Mouse (Mus musculus) stomach, embryonic 16.5 days (tissue): ENCODE data around the gene Rnaseh2b. TPM values are rescaled to one million over a fixed set of nuclear protein-coding genes. Genes with fewer than 3 reads are reported as not detected.

Source experiments
- ATAC-seq: fragments of 200-750 bp; cut with Nextera tagmentation; 2 replicates; pipeline ENCODE4 v1.8.0; 2017; ENCODE audit warnings: moderate number of reproducible peaks, moderate TSS enrichment; ENCODE audit not compliant: insufficient read depth, low FRiP score
- H3K27ac ChIP-seq: fragments of 300-500 bp; sonication (generic); 2 replicates; pipeline ENCODE4 v1.5.1; 2014; ENCODE audit warnings: low read length
- H3K27me3 ChIP-seq: fragments of 300-500 bp; sonication (generic); 2 replicates; pipeline ENCODE4 v1.6.1; 2014; ENCODE audit warnings: low read length, control low read depth, mixed read lengths; ENCODE audit not compliant: control insufficient read depth, insufficient read depth
- H3K36me3 ChIP-seq: fragments of 300-500 bp; sonication (generic); 2 replicates; pipeline ENCODE4 v1.6.1; 2014; ENCODE audit warnings: low read length; ENCODE audit not compliant: control insufficient read depth, insufficient read depth
- H3K4me1 ChIP-seq: fragments of 300-500 bp; sonication (generic); 2 replicates; pipeline ENCODE4 v1.6.1; 2014; ENCODE audit warnings: low read length, control low read depth, mixed read lengths; ENCODE audit not compliant: control insufficient read depth, insufficient read depth
- H3K4me2 ChIP-seq: fragments of 300-500 bp; sonication (generic); 2 replicates; pipeline ENCODE4 v1.6.1; 2014; ENCODE audit warnings: low read depth, low read length, mixed read lengths
- H3K4me3 ChIP-seq: fragments of 300-500 bp; sonication (generic); replicated peaks from 2 replicates; pipeline ENCODE4 v1.5.1; 2014; ENCODE audit warnings: mild to moderate bottlenecking, low read length
- H3K9ac ChIP-seq: fragments of 300-500 bp; sonication (generic); 2 replicates; pipeline ENCODE4 v1.6.1; 2014; ENCODE audit warnings: low read length
- H3K9me3 ChIP-seq: fragments of 300-500 bp; sonication (generic); replicated peaks from 2 replicates; pipeline ENCODE4 v1.6.1; 2016; ENCODE audit warnings: low read length, control low read depth; ENCODE audit not compliant: control insufficient read depth
- WGBS: fragments of 180-500 bp; shearing (Covaris S2); extraction: QIAGEN DNeasy Blood & Tissue Kit; methylation state at CpG from one replicate; pipeline ENCODE4 v1.1.7; 2014; 5-methylcytosine and 5-hydroxymethylcytosine counted together
- polyA plus RNA-seq: library from polyadenylated mRNA; unstranded; fragments of >200 nt; fragmentation: Nextera tagmentation; extraction: Ambion mirVana; gene quantifications from 2 replicates; pipeline ENCODE4 v1.2.1, GENCODE M21; 2015

Gene Rnaseh2b
- polyA plus RNA-seq, 1 experiment from 2014 or later = 46.6 TPM

DNA sequence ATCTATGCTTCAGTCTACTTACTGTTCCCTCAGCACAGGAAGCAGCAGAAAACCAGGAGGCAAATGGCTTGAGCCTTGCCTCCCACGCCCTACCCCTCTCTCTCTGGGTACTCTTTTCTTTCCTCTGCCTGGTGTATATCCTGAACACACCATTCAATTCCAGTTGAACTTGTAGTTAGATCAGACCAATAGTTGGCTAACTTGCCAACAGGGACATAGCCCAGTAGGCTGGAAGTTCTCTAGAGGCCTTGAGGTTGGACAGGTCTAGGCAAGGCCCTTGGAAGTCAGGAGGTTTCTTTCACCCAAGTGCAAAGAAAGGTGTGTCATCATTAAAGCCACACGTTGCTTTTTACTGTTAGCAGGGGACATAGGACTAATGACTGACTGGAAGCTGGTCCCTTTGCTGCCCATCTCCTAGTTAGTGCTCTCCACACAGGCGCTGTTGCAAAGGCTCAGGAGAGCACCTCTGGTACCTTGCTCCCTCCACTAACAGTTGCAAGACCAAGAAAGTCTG, 91.5 kb downstream of the Rnaseh2b start:
- no peak; the same call in 1 of the 2 replicates for ATAC-seq
- Histone ChIP-seq H3K4me2 (no peak overlapping the region), H3K27me3 (no peaks in the 10 kb centered on the region), H3K9me3 (no peaks in the 10 kb centered on the region), H3K9ac (no peak overlapping the region), H3K36me3 (no peaks in the 10 kb centered on the region), H3K4me3 (no peak overlapping the region), H3K4me1 (no peaks in the 10 kb centered on the region), H3K27ac (no peak overlapping the region)
- WGBS = 78% methylated on average over 3 of the region's 3 CpGs

DNA sequence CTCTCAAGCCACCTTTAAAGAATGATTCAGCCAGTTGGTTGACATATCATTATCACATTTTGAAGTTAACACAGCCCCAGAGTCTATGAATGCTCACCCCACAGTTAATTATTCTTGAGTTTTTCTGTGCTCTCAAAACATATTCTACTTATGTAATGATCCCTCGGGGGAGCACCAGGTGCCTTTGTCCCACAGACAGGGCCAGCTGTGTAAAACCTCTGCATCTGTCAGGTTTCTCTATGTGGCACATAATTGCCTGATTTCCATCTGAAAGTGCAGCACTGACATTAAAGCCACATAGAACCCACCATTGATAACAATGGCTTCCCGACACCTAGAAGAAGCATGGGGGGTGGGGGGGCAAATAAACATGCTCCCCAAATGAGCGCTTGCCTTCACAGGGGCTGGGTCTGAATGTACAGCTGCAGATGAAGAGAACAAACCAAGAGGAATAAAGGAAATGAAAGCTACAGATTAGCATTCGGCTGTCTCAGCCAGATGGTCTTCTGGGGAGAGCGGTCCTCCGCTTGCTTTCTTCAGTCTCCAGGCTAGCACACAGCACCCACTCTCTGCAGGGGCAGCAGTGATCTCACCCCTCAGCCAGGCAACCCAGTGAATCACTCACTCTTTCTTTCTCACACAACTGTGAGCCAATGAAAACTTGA, 96.8 kb downstream of the Rnaseh2b start:
- WGBS = 58% methylated on average over 6 of the region's 6 CpGs
- no peaks in the 10 kb centered on the region for H3K4me1 ChIP-seq
- H3K9ac ChIP-seq = no peak overlapping the region
- no peak overlapping the region for H3K4me3 ChIP-seq
- no peaks in the 10 kb centered on the region for H3K36me3 ChIP-seq
- no peaks in the 10 kb centered on the region for H3K27me3 ChIP-seq
- H3K4me2 ChIP-seq = no peak overlapping the region
- ATAC-seq = no peak
- H3K27ac ChIP-seq = no peak overlapping the region
- H3K9me3 ChIP-seq = no peaks in the 10 kb centered on the region

DNA sequence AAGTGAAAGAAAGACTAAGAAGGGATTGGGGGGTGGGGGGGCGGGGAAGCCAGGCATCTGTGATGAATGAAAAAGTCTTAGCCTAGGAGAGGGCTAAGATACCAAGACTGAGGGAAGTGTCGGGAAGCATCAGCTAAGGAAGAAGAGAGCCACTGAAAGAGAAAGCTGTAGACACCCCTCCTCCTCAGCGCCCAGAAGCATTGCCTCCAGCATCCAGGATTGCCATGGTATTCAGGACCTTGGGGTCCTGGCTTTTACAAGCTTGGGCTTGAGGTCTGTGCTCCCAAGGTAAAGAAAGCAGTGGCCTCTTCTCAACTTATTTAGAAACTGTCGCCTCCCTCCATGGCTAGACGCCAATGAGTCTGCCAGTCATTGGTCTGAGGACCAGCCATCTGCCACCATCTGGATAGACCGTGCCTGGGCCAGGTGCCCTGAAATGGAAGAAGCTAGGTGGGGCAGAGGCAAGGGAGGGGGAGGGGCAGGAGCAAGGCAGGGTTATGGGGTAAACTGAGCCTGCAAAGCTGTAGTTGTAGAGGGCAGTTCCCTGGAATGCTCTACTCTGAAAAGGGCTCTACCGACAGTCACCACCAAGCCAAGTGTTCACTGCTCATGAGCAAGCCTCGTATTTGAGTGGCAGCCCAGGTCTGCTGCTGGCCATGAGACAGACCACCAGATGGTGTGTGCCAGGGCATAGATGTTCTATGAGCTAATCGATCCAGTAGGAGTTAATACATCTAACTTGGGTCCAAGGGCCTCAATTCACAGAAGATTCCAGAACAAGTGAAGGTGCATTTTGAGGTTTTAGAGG, 97.5 kb downstream of the Rnaseh2b start:
- Histone ChIP-seq H3K27me3 (no peaks in the 10 kb centered on the region), H3K4me3 (no peak overlapping the region), H3K9me3 (no peaks in the 10 kb centered on the region), H3K9ac (no peak overlapping the region), H3K4me1 (no peaks in the 10 kb centered on the region), H3K27ac (no peak overlapping the region), H3K36me3 (no peaks in the 10 kb centered on the region), H3K4me2 (no peak overlapping the region)
- no peak for ATAC-seq
- whole genome bisulfite sequencing = 68% methylated on average over 9 of the region's 9 CpGs

DNA sequence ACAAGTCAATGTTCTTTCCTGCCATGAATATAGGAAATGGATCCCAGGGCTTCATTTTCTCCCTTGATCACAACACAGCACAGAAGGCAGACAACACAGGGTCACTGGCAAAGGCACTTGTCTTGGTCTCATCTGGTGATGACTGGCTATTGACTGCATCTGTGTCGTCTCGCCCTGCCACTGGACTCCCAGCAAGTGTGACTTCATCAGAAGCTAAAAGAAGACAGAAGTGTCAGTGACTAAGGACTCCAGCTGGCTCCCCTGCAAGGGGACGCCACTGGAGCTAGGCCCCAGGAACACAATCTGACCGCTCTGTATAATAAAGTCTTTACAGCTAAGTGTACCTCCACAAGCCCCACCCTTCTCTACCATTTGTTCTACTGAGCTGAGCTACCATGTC, 100.4 kb downstream of the Rnaseh2b start:
- no peaks in the 10 kb centered on the region for H3K9me3 ChIP-seq
- H3K27me3 ChIP-seq = no peaks in the 10 kb centered on the region
- no peak overlapping the region for H3K4me3 ChIP-seq
- H3K9ac ChIP-seq = no peak overlapping the region
- 74% methylated on average over 4 of the region's 4 CpGs for WGBS
- H3K4me2 ChIP-seq = no peak overlapping the region
- H3K27ac ChIP-seq = no peak overlapping the region
- no peaks in the 10 kb centered on the region for H3K4me1 ChIP-seq
- no peak for ATAC-seq
- no peaks in the 10 kb centered on the region for H3K36me3 ChIP-seq

DNA sequence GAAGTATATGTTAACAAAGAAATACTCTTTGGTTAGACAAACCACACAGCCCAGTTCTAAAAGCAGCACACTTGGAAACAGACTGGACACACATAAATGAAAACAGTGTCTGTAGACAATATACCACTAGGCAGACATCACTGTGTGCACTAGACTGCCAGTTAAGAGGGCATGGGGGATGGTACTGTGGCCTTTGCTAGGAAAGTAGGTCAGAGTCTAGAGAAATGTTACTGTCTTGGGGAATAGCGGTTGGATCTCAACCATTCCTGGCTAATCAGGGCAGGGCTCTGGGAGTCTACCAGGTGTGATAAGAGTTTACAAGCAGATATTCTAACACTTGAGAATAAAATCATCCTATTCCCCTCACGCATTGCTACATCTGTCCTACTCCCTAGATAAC, 103.0 kb downstream of the Rnaseh2b start:
- Histone ChIP-seq H3K4me2 (no peak overlapping the region), H3K9me3 (no peaks in the 10 kb centered on the region), H3K4me1 (no peaks in the 10 kb centered on the region), H3K9ac (no peak overlapping the region), H3K27ac (no peak overlapping the region), H3K36me3 (no peaks in the 10 kb centered on the region), H3K27me3 (no peaks in the 10 kb centered on the region), H3K4me3 (no peak overlapping the region)
- WGBS = 89% methylated on average over 2 of the region's 2 CpGs
- no peak for ATAC-seq

DNA sequence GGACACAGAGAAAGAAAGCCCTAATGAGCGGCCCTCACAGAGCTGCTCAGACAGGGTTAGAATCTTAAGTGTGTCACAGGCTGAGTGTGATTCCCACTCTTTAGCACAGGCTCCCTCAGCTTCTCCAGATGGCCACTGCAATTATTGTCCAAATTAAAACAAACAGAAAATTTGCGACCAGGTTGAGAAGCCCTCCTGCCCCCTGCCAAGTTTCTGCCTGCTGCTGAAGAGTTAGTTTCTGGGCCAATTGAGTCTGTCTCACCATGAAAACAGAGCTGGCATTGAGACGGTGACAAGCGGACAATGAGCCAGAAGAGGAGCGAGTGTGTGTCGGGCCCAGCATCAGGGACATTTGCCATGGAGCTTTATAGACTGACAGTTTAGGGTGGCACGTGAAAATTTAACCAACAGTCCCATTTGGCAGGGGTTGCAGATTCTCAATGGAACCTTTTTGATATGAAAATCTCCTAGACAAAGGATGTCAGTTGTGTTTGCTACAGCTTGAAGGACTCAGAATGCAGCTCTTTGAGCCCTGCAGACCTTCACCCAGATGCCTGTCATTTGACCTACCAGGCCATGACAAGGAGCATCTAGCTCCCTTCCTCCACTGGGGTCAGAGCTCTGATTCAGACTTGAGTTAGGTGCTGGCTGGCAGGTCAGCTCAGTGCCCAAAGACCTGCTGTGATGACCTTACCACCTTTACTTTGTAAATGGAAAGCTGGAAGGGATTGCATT, 123.8 kb downstream of the Rnaseh2b start:
- Histone ChIP-seq H3K9ac (no peak overlapping the region), H3K4me1 (no peaks in the 10 kb centered on the region), H3K9me3 (no peaks in the 10 kb centered on the region), H3K4me3 (no peak overlapping the region), H3K27me3 (no peaks in the 10 kb centered on the region), H3K4me2 (no peak overlapping the region), H3K36me3 (no peaks in the 10 kb centered on the region), H3K27ac (no peak overlapping the region)
- ATAC-seq = no peak
- 78% methylated on average over 7 of the region's 7 CpGs for WGBS

DNA sequence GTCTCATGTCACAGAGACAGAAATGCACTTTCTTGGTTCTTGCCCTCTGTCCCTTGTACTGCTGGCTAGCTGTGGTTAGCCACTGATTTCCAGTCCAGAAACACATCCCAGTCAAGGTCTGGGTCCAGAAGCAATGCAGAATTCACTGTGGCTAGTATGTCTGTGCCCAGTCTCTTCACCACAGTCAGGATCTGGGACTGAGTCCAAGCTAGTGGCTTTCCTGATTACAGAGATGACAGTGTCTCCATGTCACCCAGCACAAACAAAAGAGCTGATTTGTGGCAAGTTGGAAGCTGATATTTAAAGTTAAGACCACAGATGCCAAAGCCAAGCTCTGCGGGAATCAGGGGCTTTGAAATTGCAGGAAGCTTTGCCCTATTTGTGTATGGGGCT, 124.3 kb downstream of the Rnaseh2b start:
- Histone ChIP-seq H3K36me3 (no peaks in the 10 kb centered on the region), H3K27ac (no peak overlapping the region), H3K4me2 (no peak overlapping the region), H3K27me3 (no peaks in the 10 kb centered on the region), H3K9me3 (no peaks in the 10 kb centered on the region), H3K9ac (no peak overlapping the region), H3K4me1 (no peaks in the 10 kb centered on the region), H3K4me3 (no peak overlapping the region)
- 33% methylated on average over 1 of the region's 1 CpGs for WGBS
- no peak for ATAC-seq

DNA sequence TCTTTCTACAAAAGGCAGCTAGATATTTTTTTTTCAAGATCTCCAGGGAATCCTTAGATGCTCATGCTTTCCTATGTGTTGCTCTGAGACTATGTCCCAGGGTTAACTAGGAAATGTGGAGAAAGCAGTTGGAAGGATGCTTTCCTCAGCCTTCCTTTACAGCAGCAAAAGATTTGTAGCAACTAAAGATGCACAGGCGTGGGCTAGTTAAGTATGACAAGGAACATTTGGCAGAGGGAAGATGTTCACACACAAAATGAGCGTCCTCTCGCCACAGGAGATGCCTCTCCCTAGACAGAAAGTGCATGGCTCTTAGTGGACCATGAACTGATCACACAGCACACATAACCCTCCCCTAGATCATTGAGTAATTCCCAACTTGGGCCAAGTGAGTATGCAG, 125.1 kb downstream of the Rnaseh2b start:
- 72% methylated on average over 3 of the region's 3 CpGs for WGBS
- no peak overlapping the region for H3K4me2 ChIP-seq
- no peak for ATAC-seq
- H3K4me1 ChIP-seq = no peaks in the 10 kb centered on the region
- no peak overlapping the region for H3K9ac ChIP-seq
- no peaks in the 10 kb centered on the region for H3K27me3 ChIP-seq
- H3K27ac ChIP-seq = no peak overlapping the region
- H3K36me3 ChIP-seq = no peaks in the 10 kb centered on the region
- H3K4me3 ChIP-seq = no peak overlapping the region
- H3K9me3 ChIP-seq = no peaks in the 10 kb centered on the region

DNA sequence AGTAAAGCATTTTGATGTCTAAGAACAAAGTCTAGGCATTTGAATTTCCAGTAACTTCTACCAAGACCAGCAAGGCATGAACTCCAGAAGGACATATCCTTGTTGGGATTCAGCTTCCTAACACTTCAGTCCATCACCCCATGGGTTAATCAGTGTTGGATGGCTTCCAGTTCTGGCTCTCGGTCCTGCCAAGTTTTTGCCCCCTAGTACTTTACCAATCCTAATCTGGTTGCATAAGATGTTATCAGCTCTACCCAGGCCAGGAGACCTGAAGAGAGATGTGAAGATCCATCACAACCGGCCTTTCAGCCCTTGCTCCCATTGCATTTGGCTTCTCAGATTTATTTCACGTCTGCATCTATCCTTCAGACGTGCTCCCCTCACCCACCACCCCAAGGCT, 129.9 kb downstream of the Rnaseh2b start:
- Histone ChIP-seq H3K27ac (no peak overlapping the region), H3K36me3 (no peaks in the 10 kb centered on the region), H3K27me3 (no peaks in the 10 kb centered on the region), H3K4me3 (no peak overlapping the region), H3K4me1 (no peaks in the 10 kb centered on the region), H3K4me2 (no peak overlapping the region), H3K9ac (no peak overlapping the region), H3K9me3 (no peaks in the 10 kb centered on the region)
- ATAC-seq = no peak
- WGBS = 60% methylated on average over 4 of the region's 4 CpGs
